Comparison of ENCODE assay signal across 22 mouse cellular contexts in the genomic region with DNA sequence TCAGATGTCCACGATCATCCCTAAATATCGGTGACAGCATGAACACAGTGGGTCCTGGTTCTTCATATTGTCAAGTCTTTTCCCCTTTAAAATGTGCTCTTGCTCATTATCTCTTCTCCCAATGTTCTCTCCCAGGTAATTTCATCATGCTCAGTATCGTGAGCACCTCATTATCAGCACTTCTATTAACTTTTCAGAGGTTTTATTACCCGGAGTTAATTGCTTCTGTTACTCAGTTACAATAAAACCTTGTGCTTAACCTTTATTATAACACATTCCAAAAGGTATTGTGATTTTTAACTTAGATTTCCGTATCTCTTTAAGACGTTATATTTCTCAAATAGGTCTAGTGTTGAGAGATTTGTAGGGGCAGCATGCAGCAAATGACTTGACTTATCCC.
DNase-seq lines count a peak whose midpoint lies in the region; ATAC-seq and TF ChIP-seq lines count a peak whose summit lies in the region.
"Had no signal": no experiment of that assay in that cellular context is flagged by ENCODE, and none has a peak within 500 bp of the region (broad histone marks: within the 10 kb centered on the region; RNA-seq: fewer than 3 reads in every experiment).

No protein-coding gene starts in this region.

- DNase-seq in neural tube, embryonic 10.5 days (ENCODE audit: extremely low spot score, low spot score) = no peak
- no peak for DNase-seq in right cerebral cortex, postnatal 36 days (ENCODE audit: low spot score in 2 of 2)
- DNase-seq: adrenal gland, adult 2 months; adrenal gland, postnatal 10 days; adrenal gland, postnatal 25 days; cerebellum, adult 11 months; cerebellum, adult 18-20 months; cerebellum, adult 8-10 months; cerebellum, adult 9-11 months; cerebellum, postnatal 14 days; cerebellum, postnatal 36 days; embryo, embryonic 11 days had no signal

- ATAC-seq in intestine, embryonic 15.5 days = peak; percentile 51; the same call in 1 of the 2 replicates
- ATAC-seq in intestine, postnatal 0 days = no peak
- ATAC-seq in neural tube, embryonic 15.5 days (ENCODE audit: low FRiP score) = peak; percentile 28; the same call in 1 of the 2 replicates
- 0 out of 2 replicates have a peak, but pooled peaks have one; percentile 52 for ATAC-seq in intestine, embryonic 16.5 days
- ATAC-seq: forebrain, embryonic 14.5 days had no signal

- no peak for TF ChIP-seq CTCF in intestine, postnatal 0 days (IDR thresholded peaks at IDR 0.05; ENCODE audit: low read depth)

- no peak overlapping the region for H3K4me3 ChIP-seq in intestine, embryonic 15.5 days (replicated peaks)
- H3K4me3 ChIP-seq in intestine, postnatal 0 days (ENCODE audit: low read depth, low read length) = no peak overlapping the region
- no peak overlapping the region for H3K4me3 ChIP-seq in neural tube, embryonic 15.5 days (replicated peaks)
- H3K4me3 ChIP-seq in intestine, embryonic 16.5 days (ENCODE audit: low read length) = no peak overlapping the region
- H3K4me3 ChIP-seq: embryonic facial prominence, embryonic 13.5 days; embryonic facial prominence, embryonic 15.5 days; erythroblast, embryonic 14.5 days; forebrain, embryonic 10.5 days; forebrain, embryonic 12.5 days had no signal

- H3K9ac ChIP-seq in intestine, embryonic 15.5 days = no peak overlapping the region
- no peak overlapping the region for H3K9ac ChIP-seq in intestine, postnatal 0 days (ENCODE audit: low read depth, low read length)
- no peak overlapping the region for H3K9ac ChIP-seq in neural tube, embryonic 15.5 days (replicated peaks)
- no peak overlapping the region for H3K9ac ChIP-seq in intestine, embryonic 16.5 days (ENCODE audit: low read depth, low read length)
- H3K9ac ChIP-seq: embryonic facial prominence, embryonic 13.5 days; embryonic facial prominence, embryonic 15.5 days; forebrain, embryonic 12.5 days had no signal

- no peaks in the 10 kb centered on the region for H3K36me3 ChIP-seq in intestine, embryonic 15.5 days
- H3K36me3 ChIP-seq in intestine, postnatal 0 days (ENCODE audit: control insufficient read depth, insufficient read depth) = no peaks in the 10 kb centered on the region
- H3K36me3 ChIP-seq in neural tube, embryonic 15.5 days = no peaks in the 10 kb centered on the region
- no peaks in the 10 kb centered on the region for H3K36me3 ChIP-seq in intestine, embryonic 16.5 days (ENCODE audit: control insufficient read depth, insufficient read depth, low read length)
- H3K36me3 ChIP-seq: embryonic facial prominence, embryonic 13.5 days; embryonic facial prominence, embryonic 15.5 days; forebrain, embryonic 10.5 days; forebrain, embryonic 12.5 days had no signal

- no peaks in the 10 kb centered on the region for H3K27me3 ChIP-seq in intestine, embryonic 15.5 days (replicated peaks)
- H3K27me3 ChIP-seq in intestine, postnatal 0 days (replicated peaks; ENCODE audit: control insufficient read depth, insufficient read depth, low read length) = no peaks in the 10 kb centered on the region
- no peaks in the 10 kb centered on the region for H3K27me3 ChIP-seq in neural tube, embryonic 15.5 days (replicated peaks)
- H3K27me3 ChIP-seq in intestine, embryonic 16.5 days (replicated peaks; ENCODE audit: control insufficient read depth, insufficient read depth, low read length) = no peaks in the 10 kb centered on the region
- H3K27me3 ChIP-seq: embryonic facial prominence, embryonic 13.5 days; embryonic facial prominence, embryonic 15.5 days; forebrain, embryonic 12.5 days had no signal

- H3K27ac ChIP-seq in intestine, embryonic 15.5 days = no peak overlapping the region
- H3K27ac ChIP-seq in intestine, postnatal 0 days (ENCODE audit: low read depth, low read length) = no peak overlapping the region
- no peak overlapping the region for H3K27ac ChIP-seq in neural tube, embryonic 15.5 days (replicated peaks)
- no peak overlapping the region for H3K27ac ChIP-seq in intestine, embryonic 16.5 days (ENCODE audit: low read length)
- H3K27ac ChIP-seq: embryonic facial prominence, embryonic 13.5 days; embryonic facial prominence, embryonic 15.5 days; forebrain, embryonic 10.5 days; forebrain, embryonic 12.5 days had no signal

- H3K9me3 ChIP-seq in intestine, embryonic 15.5 days = no peaks in the 10 kb centered on the region
- H3K9me3 ChIP-seq in intestine, postnatal 0 days (ENCODE audit: control insufficient read depth) = no peaks in the 10 kb centered on the region
- H3K9me3 ChIP-seq in neural tube, embryonic 15.5 days (replicated peaks) = no peaks in the 10 kb centered on the region
- H3K9me3 ChIP-seq in intestine, embryonic 16.5 days (ENCODE audit: control insufficient read depth, low read length) = no peaks in the 10 kb centered on the region
- H3K9me3 ChIP-seq: embryonic facial prominence, embryonic 13.5 days; embryonic facial prominence, embryonic 15.5 days; forebrain, embryonic 10.5 days; forebrain, embryonic 12.5 days had no signal

- no peak overlapping the region for H3K4me2 ChIP-seq in intestine, embryonic 15.5 days (replicated peaks)
- H3K4me2 ChIP-seq in intestine, postnatal 0 days (replicated peaks; ENCODE audit: low read depth) = no peak overlapping the region
- no peak overlapping the region for H3K4me2 ChIP-seq in neural tube, embryonic 15.5 days
- no peak overlapping the region for H3K4me2 ChIP-seq in intestine, embryonic 16.5 days (ENCODE audit: low read depth, low read length)
- H3K4me2 ChIP-seq: embryonic facial prominence, embryonic 13.5 days; embryonic facial prominence, embryonic 15.5 days; forebrain, embryonic 12.5 days had no signal

- no peaks in the 10 kb centered on the region for H3K4me1 ChIP-seq in intestine, embryonic 15.5 days (replicated peaks)
- H3K4me1 ChIP-seq in intestine, postnatal 0 days (replicated peaks; ENCODE audit: control insufficient read depth, insufficient read depth, low read length) = no peaks in the 10 kb centered on the region
- H3K4me1 ChIP-seq in neural tube, embryonic 15.5 days = no peaks in the 10 kb centered on the region
- no peaks in the 10 kb centered on the region for H3K4me1 ChIP-seq in intestine, embryonic 16.5 days (ENCODE audit: control insufficient read depth, insufficient read depth, low read length)
- H3K4me1 ChIP-seq: embryonic facial prominence, embryonic 13.5 days; embryonic facial prominence, embryonic 15.5 days; forebrain, embryonic 10.5 days; forebrain, embryonic 12.5 days had no signal

- 63% methylated on average over 6 of the region's 6 CpGs for WGBS in intestine, embryonic 15.5 days
- 45% methylated on average over 6 of the region's 6 CpGs for WGBS in intestine, postnatal 0 days
- 51% methylated on average over 6 of the region's 6 CpGs for WGBS in neural tube, embryonic 15.5 days
- 61% methylated on average over 6 of the region's 6 CpGs for WGBS in intestine, embryonic 16.5 days
